Mouse (Mus musculus): ENCODE data around the gene Gmcl1.

The Gmcl1 gene

DNA sequence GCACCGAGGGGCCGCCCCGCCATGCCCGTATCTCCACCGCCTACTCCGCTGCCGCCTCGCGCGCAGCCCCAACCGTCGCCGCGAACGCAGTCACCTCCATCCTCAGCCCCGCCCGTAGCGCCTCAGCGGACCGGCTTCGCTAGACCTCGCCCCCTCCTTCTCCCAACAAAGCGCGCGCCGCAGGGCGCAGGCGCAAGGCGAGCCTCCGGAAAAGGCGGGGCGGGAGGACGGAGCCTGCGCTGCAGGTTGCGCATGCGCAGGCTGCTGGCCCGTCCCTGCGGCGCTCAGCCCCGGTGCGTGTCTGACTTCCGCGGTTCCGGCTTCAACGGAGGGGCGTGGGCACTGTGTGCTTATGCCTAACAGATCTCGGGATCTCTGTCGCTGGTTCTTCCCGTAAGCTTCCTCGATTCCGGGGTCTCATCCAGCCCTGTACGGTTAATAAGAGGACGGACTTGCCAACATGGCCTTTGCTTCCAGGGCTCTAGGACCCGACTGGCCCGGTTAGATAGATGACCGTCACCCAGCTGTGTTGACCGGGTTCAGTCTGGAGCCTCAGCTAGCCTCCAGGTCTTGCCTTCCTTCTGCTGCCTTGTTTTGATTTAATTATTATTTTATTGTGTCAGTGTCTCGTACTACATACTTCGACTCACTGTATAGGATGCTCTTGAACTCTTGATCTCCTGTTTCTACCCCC, at the start of gene Gmcl1:
Gmcl1 (minus strand) TSS at position 201 of the 694 bp plus-strand sequence.
- peak; percentile 94 for DNase-seq (ENCODE audit: low spot score)

DNA sequence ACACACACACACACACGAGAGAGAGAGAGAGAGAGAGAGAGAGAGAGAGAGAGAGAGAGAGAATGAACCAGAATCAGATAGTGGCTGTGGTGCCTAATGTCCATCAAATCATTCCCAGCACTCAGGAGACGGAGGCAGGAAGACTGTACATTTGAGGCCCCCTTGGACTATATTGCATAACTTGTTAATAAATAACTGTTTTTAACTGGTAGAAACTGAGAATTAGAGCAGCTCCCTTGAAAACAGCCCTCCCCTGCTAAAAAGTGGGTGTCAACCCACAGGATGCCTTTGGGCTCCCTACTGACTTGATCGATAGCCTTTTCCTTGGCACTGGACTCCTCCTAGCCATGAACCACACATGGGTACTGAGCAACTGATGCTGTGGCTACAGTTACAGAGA, 49.2 kb upstream of the Gmcl1 start:
- DNase-seq (ENCODE audit: low spot score) = no peak

DNA sequence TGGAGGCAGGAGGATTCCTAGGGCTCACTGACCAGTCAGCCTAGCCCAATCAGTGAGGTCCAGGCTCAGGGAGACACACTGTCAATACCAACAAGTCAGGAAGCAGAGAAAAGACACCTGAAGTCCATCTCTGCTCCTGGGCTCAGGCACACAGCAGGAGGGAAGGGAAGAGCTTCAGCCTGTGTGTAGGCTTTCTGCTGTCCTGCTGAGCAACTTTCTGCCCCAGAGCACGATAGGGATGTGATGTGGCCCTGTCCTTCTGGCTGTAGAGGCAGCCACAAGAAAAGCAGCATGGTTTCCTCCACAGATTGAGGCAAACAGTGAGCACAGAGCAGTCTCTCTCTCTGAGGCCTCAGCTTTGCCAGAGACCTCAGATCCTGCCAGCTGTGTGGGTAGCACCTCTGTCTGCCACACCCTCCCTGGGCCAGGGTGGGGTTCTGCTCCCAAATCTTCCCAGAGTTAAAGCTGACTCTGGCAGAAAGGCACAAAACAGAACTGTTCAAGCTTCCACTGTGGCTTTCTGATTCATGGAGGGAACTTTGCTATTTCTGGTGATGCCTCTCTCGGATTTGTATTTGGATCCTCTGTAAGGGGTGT, 48.3 kb upstream of the Gmcl1 start:
- DNase-seq (ENCODE audit: low spot score) = no peak

DNA sequence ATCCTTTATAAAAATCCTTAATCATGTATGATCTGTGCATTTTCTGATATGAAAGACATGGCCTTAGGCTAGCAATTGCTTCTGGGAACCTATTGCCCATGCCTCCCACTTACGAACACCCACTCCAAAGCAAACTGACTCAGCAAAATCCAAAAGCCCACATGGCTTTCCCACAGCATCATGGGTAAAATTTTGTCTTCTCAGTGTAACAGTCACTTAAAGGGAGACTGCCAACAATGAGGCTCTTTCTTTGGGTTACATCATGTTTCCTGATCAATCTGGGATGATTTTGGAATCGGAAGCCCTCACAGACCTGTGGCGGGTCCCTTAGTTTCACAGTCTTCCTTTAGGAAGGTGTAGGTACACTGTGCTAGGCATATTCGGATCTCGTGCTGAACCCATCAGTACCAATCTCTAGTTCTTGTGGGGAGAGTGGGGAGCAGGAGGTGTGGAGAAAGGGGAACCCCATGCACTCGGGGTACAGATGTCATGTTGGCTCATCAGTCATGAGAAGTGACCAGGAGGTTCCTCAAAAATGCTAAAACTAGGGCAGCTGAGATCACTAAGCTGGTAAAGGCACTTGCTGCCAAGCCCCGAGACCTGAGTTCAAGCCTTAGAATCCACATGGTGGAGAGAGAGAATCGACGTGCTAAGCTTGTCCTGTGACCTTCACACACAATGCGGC, 45.9 kb upstream of the Gmcl1 start:
- DNase-seq (ENCODE audit: low spot score) = no peak

DNA sequence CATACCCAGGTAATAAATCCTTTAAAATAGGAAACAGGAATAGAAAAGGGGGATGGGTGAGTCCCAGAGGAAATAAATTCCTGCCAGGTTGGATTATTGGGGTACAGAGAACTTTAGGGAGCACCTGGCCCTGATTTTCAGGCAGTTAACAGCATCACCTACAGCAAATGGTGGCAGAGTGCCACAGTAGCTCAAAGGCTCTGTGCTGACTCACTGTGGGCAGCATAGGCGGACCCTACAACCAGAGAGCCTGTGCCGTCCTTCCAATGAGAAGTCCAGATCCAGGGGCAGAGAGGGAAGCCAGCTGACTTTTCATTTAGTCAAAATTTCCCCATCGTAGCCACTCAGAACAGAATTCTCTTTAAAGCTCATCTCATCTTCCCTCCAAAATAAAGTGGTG, 44.0 kb upstream of the Gmcl1 start:
- no peak for DNase-seq (ENCODE audit: low spot score)

DNA sequence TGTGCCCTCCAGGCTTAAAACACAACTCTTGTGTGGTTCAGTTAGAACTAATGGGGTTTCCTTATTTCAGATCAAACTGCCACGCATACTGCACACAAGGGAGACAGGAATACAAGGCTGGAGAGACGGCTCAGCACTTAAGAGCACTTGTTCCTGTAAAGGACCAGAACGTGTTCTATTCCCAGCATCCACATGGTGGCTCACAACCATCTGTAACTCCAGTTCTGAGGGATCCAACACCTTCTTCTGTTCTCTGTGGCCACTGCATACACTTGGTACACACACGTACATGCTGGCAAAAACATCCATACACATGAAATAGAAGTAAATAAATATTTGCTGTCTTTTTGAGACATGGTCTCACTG, 43.5 kb upstream of the Gmcl1 start:
- no peak for DNase-seq (ENCODE audit: low spot score)

DNA sequence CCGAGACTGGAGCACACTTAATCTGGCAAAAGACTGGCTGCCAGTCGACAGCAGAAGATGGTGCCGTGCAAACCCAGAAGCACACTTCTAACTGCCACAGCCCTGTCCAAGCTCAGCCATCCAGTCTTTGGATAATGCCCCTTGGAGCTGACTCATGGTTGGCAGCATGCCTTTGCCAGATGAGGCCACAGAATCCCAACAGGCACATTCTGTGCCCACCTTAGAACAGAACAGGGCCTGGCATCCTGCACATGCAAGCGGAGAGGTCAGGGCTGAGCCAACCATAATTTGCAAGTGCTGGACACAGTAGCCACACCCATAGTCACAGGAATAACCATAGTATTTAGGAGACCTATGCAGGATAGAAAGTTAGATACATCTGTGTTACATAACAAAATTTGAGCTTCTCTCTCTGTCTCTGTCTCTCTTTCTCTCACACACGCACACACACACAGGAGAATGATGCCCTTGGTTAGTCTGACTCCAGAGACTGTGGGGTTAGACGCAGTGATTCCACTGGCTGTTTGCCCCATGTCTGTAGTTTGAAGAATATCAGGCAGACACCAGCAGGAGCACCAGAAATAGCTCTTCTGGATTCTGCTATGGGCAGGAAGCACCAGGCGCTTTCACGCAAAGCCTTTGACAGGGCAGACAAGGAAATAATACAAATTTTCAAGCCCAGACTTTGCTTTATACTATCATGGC, 43.0 kb upstream of the Gmcl1 start:
- no peak for DNase-seq (ENCODE audit: low spot score)

DNA sequence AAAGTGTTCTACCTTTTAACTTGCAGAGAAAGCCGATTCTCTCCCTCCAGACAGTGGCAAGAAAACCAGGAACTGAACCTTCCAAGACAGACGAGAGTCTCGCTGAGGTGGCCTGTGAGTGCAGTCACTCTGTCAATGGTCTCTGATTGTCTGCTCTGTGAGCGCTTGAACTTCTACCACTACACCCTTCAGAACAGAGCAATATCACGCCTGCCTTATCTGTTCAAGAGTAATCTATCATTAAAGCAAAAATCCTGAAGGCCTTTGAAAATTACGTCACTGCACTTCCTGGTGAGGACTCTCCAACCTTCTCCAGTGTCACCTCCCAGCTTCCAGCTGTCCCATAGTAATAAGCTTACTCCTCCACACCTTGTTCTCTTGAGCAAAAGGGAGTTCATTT, 41.8 kb upstream of the Gmcl1 start:
- no peak for DNase-seq (ENCODE audit: low spot score)

DNA sequence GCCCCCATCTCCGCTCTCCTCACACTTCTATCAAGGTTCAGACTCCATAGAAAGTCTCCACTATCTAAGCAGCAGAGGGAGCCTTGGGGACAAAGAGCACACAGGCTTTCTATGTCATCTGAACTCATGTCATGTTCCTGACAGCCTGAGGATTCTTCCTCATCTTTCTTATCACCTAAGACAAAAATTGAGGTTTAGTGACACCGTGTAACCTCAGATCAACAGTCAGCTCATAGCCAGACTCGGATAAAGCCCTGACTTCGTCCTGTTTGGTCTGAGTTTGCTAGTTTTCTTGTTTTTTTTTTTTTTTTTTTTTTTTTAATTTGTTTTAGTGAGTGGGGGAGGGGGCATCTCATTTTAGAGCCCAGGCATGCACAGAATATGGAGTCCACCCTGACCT, 40.6 kb upstream of the Gmcl1 start:
- DNase-seq (ENCODE audit: low spot score) = no peak

DNA sequence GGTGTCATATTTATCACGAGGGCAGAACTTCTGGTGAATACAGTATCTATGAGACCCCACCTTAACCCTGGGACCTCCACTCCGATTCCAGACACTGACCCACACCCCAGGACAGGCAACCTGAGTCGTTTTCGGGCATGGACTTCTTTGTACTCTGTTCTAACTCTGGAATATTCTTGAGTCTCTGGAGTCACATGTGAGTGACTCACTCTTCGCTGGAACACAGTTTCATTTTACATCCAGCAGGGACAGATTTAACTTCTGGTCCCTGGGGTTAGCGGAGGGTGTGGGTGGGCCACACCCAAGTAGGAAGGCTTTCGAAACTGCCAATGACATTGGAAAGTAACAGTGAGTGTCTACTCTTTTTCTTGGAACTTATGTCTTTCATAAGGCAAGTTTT, 39.4 kb upstream of the Gmcl1 start:
- DNase-seq (ENCODE audit: low spot score) = no peak

DNA sequence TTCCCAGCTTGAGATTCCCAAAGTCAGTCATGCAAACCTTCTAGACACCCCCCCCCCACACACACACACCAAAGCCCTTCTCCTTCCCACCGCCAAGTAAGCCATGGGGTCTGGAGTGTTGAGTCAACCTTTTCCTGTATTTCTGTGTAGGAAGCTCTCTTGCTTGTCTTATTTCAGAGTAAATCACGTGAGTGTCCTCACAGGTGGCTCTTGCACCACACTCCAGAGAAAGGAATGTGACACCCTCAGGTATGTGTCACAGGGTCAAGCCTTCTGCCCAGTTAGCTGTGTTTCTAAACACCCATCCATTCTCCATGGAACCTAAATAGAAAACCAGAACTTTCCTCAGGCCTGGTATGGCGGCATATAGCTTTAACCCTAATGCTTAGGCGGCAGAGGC, 35.8 kb upstream of the Gmcl1 start:
- DNase-seq (ENCODE audit: low spot score) = no peak

DNA sequence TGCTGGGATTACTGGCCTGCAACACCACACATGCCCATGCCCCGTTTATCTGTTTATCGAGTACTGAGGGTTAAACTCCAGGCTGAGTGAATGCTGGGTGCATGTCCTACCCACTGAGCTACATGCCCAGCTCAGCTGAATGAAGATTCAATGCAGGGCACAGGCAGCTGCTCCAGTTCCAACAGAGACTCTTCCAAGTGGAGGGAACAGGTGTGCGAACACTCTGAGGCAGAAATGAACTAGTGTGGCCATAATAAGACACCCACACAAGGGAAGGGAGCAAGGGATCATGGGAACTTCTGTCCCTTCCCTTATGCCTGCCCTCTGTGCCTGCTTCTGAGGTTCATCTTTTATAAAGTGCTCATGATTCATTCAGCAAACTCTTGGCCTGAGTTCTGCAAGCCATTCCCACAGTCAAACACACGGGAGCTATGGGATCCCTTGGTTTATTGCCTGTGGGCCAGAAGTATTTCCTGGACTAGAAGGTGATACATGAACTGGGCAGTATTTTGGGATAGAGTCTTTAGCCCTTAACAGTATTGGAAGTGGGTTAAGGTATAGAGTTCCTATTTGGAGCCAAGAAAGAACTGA, 35.1 kb upstream of the Gmcl1 start:
- no peak for DNase-seq (ENCODE audit: low spot score)

DNA sequence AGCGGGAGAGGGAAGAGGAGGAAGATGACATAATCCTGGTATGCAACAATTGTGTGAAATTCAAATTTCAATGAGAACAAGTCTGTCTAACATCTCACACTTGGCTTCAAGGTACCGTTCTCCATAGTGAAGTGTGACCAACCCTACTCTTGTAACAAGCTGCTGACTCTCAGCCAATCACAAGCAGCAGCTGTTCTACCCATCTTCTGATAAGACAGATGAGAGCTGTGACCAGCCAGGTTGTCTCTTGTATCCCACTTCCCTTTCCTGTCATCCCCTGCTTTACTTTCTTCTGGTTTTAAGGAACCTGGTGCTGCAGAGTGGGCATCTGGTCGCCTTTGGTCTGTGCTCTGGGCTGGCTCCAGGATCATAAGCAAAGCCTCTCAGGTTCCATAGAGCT, 34.3 kb upstream of the Gmcl1 start:
- no peak for DNase-seq (ENCODE audit: low spot score)

DNA sequence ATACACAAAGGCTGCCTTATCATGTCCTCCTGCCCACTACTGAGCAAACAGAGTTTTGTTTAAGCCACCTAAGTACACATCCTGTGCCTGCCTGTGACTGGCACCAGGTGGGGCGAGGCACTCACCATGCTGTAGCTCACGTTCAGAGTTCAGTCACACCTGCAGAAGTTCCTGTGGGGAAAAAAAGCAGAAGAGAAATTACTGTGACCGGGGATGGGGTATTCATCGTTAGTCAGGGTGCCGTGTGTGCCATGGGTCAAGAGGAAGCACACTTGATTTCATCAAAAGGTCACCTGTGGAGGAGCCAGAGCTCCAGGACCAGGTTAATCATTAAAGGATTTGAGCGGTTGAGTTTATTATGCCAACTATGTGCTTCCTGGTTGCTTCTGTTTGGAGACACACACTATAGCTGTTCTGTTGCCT, 32.5 kb upstream of the Gmcl1 start:
- DNase-seq (ENCODE audit: low spot score) = peak; percentile 13

DNA sequence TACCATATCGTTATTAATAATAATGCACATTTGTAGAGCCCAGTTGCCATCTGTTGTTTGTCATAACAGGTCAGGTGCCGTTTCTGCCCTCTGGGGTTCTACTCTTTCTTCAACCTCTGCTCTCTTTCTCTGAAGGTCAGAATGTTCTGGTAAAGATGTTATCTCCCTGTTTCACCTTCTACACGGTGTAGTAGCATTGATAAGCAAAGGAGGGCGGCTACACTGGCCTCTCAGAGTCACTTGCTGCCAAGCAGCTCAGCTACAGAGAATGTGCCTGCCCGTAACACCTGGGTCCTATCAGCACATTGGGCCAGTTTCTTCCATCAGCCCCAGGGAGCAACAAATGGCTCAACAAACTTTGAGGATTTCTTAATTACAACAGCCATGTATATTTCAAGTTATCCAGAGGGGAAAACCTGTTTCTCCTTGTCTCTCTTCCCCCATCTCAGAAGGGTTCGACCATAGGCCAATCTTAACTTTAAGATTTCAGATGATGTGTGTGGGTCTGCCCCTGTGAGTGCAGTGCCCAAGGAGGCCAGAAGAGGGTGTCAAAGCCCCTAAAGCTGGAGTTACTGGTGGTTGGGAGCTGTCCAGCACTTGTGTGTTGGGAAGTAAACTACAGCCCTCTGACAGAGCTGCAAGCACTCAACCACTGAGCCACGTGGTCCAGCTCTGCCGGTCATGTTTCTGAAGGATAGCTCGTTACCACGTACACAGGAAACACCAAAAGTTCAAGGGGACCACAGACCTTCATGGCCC, 21.1 kb upstream of the Gmcl1 start:
- DNase-seq (ENCODE audit: low spot score) = no peak

DNA sequence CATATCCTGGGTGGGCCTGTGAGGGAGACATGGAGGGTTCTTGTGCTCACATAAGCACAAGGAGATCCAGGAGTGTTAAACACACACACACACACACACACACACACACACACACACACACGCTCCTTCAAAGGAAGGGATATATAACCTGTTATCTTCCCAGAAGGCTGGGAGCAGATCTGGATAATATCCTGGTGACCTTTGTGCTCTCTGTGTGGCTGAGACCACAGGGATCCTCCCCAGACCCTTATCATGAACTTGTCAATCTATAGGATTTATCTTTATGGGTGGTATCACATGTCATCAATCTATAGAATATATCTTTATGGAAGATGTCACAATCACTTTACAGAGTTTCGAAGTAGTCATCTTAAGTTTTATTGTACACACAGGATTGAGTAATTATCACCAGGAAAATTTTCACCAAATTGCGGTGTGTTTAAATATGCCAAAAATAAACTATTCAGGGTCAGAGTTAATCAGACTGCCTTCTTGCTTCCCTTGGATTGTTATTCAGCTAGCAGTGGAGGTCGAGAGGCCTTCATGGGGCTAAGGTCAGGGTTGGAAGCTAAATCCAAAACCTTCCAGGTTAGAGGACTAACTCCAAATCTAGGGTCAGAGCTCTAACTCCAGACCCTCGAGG, 19.8 kb upstream of the Gmcl1 start:
- no peak for DNase-seq (ENCODE audit: low spot score)

DNA sequence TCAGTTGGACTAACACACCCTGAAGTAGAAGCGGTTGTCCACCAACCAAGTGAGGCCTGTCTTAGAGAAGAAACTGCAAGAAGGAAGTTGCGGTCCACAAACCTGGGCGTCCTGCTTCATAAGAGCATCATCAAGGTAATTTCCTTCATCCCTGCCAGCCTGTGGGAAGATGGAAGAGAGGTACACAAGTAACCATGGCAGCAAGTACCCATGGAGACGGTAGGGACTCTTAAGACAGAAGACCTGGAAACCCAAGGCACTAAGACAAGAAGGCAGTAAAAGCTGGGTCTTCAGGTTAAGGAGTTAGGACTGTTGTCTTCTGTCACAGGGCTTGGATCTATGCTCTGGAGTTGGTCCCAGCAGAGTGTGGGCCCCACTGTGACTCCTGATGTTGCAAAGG, 17.8 kb upstream of the Gmcl1 start:
- no peak for DNase-seq (ENCODE audit: low spot score)

DNA sequence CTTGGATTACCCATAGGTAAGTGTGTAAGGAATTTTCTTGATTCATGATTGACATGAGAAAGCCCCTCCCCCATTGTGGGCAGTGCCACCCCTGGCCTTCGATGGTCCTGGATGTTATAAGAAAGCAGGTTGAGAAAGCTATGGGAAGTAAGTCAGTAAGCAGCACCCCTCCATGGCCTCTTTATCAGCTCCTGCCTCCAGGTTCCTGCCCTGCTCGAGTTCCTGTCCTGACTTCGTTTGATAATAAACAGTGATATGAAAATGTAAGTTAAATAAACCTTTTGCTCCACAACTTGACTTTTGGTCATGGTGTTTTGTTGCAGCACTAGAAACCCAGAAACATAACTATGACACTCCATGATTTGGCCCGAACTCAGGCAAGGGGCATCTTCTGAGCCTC, 16.6 kb upstream of the Gmcl1 start:
- no peak for DNase-seq (ENCODE audit: low spot score)

DNA sequence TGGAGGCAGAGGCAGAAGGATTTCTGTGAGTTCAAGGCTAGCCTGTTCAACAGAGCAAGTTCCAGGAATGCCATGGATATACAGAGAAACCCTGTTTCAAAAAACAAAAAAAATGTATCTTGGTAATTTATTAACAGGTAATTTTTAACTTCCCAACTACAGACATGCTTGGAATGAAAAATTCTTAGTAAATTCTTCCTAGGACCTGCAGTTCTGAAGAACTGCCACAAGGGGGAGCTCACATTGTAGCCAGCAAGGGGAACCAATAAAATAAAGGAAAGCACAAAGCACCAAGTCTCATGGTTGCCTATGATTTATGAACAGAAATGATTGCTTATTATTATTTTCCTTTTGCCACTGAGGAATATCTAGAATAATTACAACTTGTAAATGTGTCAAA, 14.0 kb upstream of the Gmcl1 start:
- DNase-seq (ENCODE audit: low spot score) = peak; percentile 51

DNA sequence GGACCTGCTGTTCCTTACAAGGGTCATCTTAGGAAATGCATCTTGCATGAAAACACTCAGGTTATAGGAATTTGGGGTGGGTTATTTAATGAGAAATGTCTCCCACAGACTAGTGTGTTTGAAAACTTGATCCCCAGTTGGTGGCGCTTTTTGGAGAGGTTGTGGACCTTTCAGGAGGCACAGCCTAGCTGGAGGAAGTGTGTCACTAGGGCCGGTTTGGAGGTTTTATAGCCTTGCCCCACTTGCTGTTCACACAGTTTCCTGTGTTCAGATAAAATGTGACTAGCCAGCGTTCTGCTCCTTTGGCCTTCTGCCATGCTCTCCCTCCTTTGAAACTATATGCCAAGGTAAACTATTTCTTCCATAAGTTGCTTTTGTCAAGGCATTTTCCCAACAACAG, 7.5 kb upstream of the Gmcl1 start:
- DNase-seq (ENCODE audit: low spot score) = no peak

DNA sequence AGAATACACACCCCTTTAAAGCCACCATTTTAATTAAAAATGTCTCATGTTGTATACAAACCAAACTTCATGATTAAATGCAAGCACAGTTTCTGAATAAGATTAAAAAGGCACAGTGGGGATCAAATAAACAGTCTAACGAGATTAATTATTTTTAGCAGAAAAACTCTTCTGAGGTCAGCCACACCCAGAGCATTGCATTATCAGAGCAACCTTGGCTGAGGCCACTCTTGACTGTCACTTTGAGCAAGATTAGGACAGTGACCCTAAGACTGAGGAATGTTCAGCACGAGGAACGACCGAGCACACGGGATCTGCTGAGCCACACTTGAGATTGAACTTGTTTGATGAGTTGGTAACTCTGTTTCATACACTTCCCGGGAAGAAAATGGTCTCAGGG, 3.6 kb upstream of the Gmcl1 start:
- no peak for DNase-seq (ENCODE audit: low spot score)

Data from urinary bladder, postnatal 25 days (tissue).